Mouse (Mus musculus): ENCODE results near the gene Galnt5.

Galnt5 gene

GRCm38 (mm10) chr2:57997752-57998430 is at the start of gene Galnt5:
Gene Galnt5 (plus strand): TSS chr2:57997884.
- DNase-seq (ENCODE audit: low spot score in 2 of 2), result no peak

- no peak for DNase-seq (ENCODE audit: low spot score in 2 of 2)
These were observed 46.1 kb upstream of the Galnt5 start for GRCm38 (mm10) chr2:57951620-57952019.

DNA sequence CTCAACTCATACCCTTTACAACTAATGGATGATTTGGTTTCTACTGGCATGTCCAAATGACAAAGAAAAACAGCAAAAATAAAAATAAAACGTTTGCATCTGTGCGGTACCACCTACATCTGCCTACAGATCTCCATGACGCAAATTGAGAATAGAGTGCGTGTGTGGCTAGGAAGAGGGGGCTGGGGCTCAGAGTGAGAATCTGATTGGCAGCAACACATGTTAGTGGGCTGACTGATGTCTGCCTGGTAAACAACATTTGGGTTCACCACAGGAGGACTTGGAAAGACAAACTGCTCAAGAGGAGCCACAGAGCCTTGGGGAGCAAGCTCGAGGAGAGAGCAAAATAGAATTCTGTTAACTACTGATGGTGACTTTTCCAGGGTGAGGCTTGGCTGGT is 36.9 kb upstream of the Galnt5 start:
- DNase-seq (ENCODE audit: low spot score in 2 of 2), result no peak

GRCm38 (mm10) chr2:57982248-57982647 is 15.4 kb upstream of the Galnt5 start:
- DNase-seq (ENCODE audit: low spot score in 2 of 2), result no peak

- DNase-seq (ENCODE audit: low spot score in 2 of 2), result no peak
These were observed 6.6 kb upstream of the Galnt5 start for GRCm38 (mm10) chr2:57991084-57991483.

DNA sequence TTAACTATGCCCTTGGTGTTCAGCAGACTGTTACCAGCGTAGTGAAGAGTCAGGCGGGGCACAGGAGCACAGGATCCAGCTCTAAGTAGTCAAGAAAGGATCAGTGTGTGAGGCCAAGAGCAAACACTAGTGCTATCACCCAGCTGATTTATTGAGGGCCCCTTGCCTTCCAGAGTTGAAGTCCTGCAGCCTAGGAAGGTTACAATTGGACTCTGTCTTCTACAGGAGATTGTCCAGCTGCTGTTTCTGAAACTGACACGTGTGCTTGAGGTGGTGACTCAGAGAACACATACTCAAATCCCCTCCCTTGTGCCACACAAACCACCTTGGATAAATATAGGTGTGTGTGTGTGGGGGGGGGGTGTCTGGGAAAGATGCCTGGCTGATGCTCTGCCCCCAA is 3.8 kb downstream of the Galnt5 start:
- DNase-seq (ENCODE audit: low spot score in 2 of 2), result no peak

- DNase-seq (ENCODE audit: low spot score in 2 of 2), result no peak
These were observed 9.4 kb downstream of the Galnt5 start for GRCm38 (mm10) chr2:58007081-58007480.

GRCm38 (mm10) chr2:58023556-58023955 is 25.9 kb downstream of the Galnt5 start:
- DNase-seq (ENCODE audit: low spot score in 2 of 2), result no peak

DNA sequence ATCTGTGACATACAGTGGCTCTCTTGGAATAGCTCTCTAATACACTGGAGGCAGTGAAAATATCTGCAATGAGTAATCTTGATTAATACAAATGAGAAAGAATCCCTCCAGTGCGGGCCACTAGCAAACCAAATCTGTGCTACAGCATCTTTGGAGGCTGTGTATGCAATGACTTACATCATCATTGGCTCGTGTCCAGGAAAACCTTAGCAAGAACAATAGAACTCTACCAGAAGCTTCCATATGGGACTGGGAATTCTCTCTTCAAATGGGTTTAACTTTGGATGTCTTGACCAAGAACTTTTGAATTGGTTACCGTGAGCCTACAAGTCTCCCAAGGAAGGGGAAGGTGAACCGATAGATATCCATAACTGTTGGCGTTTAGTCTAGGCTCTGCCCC is 29.1 kb downstream of the Galnt5 start:
- DNase-seq (ENCODE audit: low spot score in 2 of 2), result no peak

- DNase-seq (ENCODE audit: low spot score in 2 of 2), result no peak
These were observed 31.7 kb downstream of the Galnt5 start for GRCm38 (mm10) chr2:58029404-58029803.

- no peak for DNase-seq (ENCODE audit: low spot score in 2 of 2)
These were observed 33.7 kb downstream of the Galnt5 start for GRCm38 (mm10) chr2:58031431-58031830.

DNA sequence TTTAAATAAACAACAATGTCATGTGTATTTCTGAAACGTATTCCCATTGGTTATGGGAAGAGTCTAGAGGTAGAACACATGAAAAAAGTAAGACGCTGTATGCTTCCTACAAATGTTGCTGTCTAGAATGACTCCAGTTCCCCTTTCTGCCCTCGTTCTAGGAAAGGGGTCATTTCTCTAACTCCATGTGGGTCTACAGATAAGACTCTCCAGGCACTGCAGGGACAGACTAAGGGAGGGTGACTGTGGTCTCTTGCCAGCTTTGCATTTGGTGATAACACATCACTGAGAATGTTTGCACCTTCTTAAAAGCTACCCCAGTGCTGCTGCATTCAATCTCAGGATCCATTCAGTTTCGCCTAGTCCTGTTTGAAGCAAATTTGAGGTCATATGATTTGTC is 38.0 kb downstream of the Galnt5 start:
- DNase-seq (ENCODE audit: low spot score in 2 of 2), result no peak

DNA sequence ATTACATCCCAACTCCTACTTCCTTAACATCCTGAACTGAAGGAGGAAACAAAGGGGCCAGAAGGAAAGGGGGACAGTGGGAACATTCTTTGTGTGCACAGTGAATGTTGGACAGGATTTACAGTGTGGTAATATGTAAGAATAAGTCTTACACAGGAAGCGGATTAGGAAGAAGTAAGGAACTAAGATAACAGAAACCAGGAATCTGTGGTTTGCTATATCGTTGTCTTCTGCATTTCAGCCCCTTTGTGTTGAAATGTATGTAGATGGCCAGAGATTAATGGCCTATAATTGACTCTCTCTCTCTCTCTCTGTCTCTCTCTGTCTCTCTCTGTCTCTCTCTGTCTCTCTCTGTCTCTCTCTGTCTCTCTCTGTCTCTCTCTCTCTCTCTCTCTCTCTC is 39.2 kb downstream of the Galnt5 start:
- DNase-seq (ENCODE audit: low spot score in 2 of 2), result no peak

GRCm38 (mm10) chr2:58041867-58042266 is 44.2 kb downstream of the Galnt5 start:
- DNase-seq (ENCODE audit: low spot score in 2 of 2), result peak; percentile 42 to 58

GRCm38 (mm10) chr2:58052821-58053581 is 55.3 kb downstream of the Galnt5 start, which contains the start of gene Ermn:
Gene Ermn (minus strand): TSS chr2:58052864.
- no peak for DNase-seq (ENCODE audit: low spot score in 2 of 2)

GRCm38 (mm10) chr2:58055383-58055782 is 57.7 kb downstream of the Galnt5 start:
- DNase-seq (ENCODE audit: low spot score in 2 of 2), result peak; percentile 35 to 47

GRCm38 (mm10) chr2:58079849-58080248 is 82.2 kb downstream of the Galnt5 start:
- no peak for DNase-seq (ENCODE audit: low spot score in 2 of 2)

GRCm38 (mm10) chr2:58086420-58086819 is 88.7 kb downstream of the Galnt5 start:
- DNase-seq (ENCODE audit: low spot score in 2 of 2), result no peak

DNA sequence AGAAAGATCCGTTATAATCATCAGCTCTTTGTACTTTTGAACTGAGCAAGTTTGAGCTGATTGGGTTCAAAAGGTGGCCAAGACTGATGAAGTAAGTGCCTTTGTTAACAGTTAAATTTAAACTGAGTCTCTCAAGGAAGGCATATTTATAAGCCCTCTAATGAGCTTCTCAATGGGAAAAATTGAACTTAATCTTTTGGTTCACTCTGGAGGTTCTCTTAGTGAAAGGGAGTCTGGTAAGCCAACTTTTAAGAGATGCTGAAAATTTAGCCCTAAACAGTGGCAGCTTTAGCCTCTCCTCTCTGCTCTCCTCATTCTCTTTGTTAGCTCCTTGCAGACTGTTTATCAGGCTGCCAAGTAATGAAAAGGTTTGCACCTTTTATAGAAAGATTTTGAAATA is 97.1 kb downstream of the Galnt5 start:
- no peak for DNase-seq (ENCODE audit: low spot score in 2 of 2)
